Mouse (Mus musculus) adrenal gland, adult 2 months (tissue): ENCODE results near the gene Plgrkt. TPM values are rescaled to one million over a fixed set of nuclear protein-coding genes. Genes with fewer than 3 reads are reported as not detected.
A peak's percentile ranks its signal among the peaks of the same experiment; 100 is the strongest.
"Not testable (repeated sequence)": the region's sequence is repeated elsewhere in the genome, so short reads cannot be mapped to it uniquely, and the experiment has no call there.

Experiments
- DNase-seq: peaks from one replicate; pipeline ENCODE4 v3.0.0; 2021
- long read RNA-seq: library from polyadenylated mRNA; stranded (forward); transcript quantifications from one replicate; pipeline ENCODE4 v2.0.0, GENCODE M21; 2021
- polyA plus RNA-seq: library from polyadenylated mRNA; depleted of rRNA; stranded (reverse); fragments of >200 nt; gene quantifications from 2 replicates; pipeline ENCODE4 v1.2.3, GENCODE M21; 2012; rRNA removed
- total RNA-seq, 2 experiments: library from RNA; stranded (reverse); gene quantifications; 2 replicates each; pipeline ENCODE4 v1.2.3; 2021

The Plgrkt gene
- 10 to 100 TPM; 49.7 to 56.9 TPM for total RNA-seq
- polyA plus RNA-seq: 71.8 and 74.8 TPM in 2 replicates
- long read RNA-seq, transcript Plgrkt-208 (6 exons, 1,020 nt): major isoform, 11 of 21 reads
- long read RNA-seq, partial matches to known transcripts: 2 of 21 reads
- long read RNA-seq, other reads (novel, unspliced or antisense): 6 of 21 reads

GRCm38 (mm10) chr19:29366969-29367622, at the start of gene Plgrkt, which contains the start of gene Cd274:
Plgrkt (minus strand) TSS chr19:29367390.
Cd274 (plus strand) TSS chr19:29367455.
- DNase-seq: peak; percentile 92

- no peak for DNase-seq
Observed at GRCm38 (mm10) chr19:29416393-29416902, 49.3 kb upstream of the Plgrkt start.

DNA sequence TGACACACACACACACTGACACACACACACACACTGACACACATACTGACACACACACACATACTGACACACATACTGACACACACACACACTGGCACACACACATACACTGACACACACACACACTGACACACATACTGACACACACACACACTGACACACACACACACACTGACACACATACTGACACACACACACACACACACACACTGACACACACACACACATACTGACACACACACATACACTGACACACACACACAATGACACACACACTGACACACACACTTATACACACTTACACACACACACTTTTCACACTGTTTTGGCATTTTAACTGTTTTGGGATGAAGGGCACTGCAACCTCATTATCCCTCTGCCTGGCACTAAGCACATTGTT, 47.7 kb upstream of the Plgrkt start:
- not testable (repeated sequence) for DNase-seq

DNA sequence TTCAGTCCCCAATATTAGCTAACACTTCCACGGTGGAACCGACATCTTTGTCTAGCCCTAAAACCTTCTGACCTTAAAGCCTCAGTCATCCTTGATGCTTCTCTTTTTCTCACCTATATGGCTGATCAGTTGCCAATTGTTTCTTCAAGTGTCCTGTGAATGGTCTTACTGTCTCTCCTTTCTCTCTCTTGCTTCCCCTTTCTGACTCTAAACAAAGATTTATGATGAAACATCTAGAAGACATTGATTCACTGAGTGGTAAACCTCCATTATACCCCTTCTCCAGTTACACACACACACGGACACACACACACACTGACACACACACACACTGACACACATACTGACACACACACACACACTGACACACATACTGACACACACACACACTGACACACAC, 47.3 kb upstream of the Plgrkt start:
- no peak for DNase-seq

DNA sequence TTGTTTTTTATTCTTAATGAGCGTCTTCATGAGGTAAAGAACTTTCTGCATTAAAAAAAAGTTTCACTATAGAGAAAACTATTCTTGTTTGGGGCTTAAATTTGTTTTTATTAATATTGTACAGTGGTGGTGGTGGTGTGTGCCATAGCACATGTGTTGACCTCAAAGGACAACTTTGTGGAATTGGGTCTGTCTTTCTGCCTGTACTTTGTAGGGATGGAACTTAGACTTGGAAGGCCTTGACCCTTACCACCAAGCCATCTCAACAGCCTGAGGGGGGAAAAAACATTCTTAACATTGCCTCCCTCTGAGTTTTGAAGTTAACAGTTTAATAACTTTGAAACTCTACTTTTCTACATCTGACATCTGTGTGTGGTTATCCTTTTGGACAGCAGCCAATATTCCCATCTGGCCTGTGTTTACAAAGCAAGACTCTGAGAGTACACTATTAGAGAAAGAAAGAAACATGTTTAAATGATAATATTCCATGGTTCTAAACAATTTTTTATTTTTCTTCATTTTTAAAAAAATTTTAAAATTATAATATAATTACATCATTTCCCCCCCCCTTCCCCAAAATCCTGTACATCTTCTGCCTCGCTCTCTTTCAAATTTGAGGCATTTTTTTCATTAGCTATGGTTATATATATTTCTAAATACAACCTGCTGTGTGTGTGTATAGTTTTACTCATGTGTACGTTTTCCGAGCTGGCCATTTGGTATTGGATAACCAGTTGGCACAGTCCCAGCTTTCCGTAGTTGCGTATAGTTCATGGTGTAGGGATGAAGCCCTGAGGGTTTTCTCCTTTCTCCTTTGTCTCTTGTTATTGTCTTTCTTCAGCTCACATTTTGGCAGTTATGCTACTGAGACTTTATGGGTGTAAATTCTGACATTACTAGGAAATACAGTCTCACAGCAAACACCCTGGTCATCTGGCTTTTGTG, 45.6 kb upstream of the Plgrkt start:
- no peak for DNase-seq

- DNase-seq: no peak
Observed at GRCm38 (mm10) chr19:29410619-29411018, 43.4 kb upstream of the Plgrkt start, which contains the start of gene Pdcd1lg2. Pdcd1lg2 (plus strand) TSS chr19:29410919.

- DNase-seq: no peak
Observed at GRCm38 (mm10) chr19:29406042-29407017, 39.1 kb upstream of the Plgrkt start.

DNA sequence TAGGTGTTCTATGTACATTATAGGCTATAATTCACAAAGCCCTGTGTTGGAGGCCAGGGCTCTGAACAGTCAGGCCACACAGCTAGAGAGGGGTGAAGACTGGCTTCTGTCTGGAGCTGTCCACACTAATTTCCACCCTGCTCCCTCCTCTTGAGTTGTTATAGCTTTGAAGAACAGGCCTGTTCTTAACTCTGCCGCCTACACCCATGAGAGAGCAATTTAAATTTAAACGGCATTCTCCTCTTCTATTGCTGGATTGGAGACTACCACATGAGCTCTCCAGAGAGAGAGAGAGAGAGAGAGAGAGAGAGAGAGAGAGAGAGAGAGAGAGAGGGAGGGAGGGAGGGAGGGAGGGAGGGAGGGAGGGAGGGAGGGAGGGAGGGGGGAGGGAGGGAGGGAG, 38.2 kb upstream of the Plgrkt start:
- DNase-seq: no peak

- no peak for DNase-seq
Observed at GRCm38 (mm10) chr19:29403251-29403650, 36.1 kb upstream of the Plgrkt start.

GRCm38 (mm10) chr19:29402621-29403020, 35.4 kb upstream of the Plgrkt start:
- DNase-seq: no peak

DNA sequence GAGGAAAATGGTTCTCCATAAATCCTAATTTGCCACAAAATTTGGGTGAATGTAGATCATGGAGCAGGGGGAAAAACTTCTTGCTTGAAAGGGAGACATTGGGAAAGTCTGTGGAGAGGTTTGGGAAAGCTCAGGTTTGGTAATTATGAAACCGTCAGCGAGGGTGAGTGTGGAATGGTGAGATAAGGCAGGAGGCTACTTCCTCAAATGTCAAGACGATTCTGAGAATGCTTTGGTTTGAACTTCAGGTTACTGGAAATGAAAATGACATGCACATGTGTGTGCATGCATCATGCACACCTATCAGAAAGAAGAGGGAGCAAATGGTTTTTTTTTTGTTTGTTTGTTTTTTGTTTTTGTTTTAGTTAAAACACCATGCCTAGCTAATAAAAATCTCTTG, 33.3 kb upstream of the Plgrkt start:
- no peak for DNase-seq

GRCm38 (mm10) chr19:29399786-29400185, 32.6 kb upstream of the Plgrkt start:
- no peak for DNase-seq

DNA sequence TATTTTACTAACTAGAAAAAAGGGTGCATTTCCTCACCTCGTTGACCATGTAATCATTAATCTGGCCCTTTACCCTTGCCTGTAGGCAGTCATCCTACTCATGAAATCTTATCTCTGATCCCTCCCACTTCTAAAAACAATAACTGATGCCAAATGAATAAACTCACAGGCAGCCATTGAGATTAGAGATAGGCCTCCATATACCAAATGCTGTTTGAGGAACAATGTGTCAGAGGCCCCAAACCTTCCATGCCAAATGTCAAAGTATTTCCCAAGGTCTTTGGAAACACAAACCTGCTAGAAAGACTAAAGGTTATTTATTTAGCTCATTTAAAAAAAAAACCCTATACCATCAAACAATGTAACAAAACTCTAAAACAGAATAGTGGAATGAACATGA, 29.2 kb upstream of the Plgrkt start:
- DNase-seq: no peak

DNA sequence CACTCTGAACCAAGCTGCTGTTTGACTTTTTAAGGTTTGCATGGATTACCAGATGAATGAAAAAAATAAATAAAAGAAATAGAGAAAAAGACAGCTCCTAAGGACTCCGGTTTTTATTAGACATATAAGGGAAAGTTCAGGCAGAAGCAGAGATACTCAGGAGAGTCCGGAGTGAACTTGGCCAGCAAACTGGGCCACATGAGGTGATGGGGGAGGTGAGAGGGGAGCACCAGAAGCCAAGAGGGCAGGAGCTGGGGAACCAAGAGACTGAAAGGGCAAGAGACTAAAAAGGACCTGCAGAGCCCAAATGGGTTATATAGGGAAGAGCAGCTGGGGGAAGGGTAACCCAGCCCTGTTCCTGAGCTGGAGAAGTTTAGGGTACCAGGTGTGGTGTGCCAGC, 27.5 kb upstream of the Plgrkt start:
- peak; percentile 28 for DNase-seq

DNA sequence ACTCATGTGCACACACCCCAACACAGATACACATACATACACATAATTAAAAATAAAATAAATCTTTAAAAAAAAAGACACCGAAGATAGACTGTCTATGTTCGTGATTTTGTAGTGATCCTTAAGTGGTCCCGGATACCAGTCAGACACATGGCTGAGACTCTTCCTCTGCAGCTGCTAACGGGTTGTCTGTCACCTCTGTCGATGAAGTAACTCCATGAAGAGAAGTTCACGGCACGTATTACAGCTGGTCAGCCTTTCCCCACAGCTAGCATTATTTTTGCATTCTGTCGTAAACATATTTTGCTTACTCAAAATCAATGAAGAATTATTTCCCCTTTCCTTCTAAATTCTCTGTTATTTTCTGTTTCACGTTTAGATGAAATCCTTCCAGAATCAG, 26.1 kb upstream of the Plgrkt start:
- no peak for DNase-seq

DNA sequence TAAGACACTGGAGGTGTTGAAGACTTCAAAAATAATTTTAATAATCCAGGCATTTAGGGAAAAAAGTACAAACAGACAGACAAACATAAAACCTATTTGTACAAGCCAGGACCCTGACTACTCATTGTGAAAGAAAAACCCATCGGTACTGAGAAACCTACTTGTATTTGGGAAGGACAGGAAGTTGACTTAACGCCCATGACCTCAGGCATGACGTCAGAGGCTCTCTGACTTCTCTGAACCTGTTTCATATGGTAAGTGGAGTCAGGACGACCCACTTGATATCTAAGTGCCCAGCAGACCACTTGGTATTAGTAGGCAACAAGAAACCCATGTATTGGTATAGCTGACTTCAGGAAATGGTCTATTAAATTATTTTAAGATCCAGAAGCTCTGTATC, 24.1 kb upstream of the Plgrkt start:
- DNase-seq: no peak

GRCm38 (mm10) chr19:29390483-29390882, 23.3 kb upstream of the Plgrkt start:
- peak; percentile 19 for DNase-seq

DNA sequence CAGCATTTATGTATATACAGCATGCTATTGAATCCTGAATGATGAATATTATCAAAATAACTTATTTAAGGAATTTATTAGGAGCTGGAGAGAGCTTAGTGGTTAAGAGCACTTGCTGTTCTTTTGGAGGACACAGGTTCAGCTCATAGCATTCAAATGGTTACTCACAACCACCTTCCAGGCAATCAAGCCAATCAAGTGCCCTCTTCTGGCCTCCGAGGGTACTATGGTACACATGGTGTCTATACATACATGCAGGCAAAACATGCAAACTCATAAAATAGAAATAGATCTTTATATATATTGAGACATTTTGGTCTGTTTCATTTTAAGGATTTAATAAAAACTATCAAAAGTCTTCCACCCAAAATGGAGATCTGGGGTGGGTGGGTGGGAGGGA, 21.6 kb upstream of the Plgrkt start:
- DNase-seq: no peak

DNA sequence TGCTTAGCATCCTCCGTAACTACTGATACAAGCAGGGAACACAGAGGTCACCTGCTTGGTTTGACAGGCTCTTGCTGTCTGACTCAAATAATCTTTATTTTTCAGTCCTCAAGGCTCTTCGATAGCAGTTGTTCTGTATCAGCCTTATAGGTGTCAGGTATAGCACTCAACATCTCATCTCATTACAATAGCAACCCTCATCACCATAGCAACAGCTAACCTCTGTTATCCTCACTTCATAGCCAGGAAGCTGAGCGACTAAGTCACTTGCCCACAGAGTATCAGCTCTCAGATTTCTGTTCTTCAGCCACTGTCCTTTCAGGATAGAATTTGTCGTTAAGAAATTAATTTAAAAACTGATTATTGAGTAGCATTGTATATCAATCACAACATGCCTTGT, 18.6 kb upstream of the Plgrkt start:
- no peak for DNase-seq

- DNase-seq: peak; percentile 14
Observed at GRCm38 (mm10) chr19:29384994-29385393, 17.8 kb upstream of the Plgrkt start.

- DNase-seq: no peak
Observed at GRCm38 (mm10) chr19:29384412-29384811, 17.2 kb upstream of the Plgrkt start.
